In genomic region chr13:53302688-53303087, GRCm38 (mm10) we compare ENCODE assay signal across 17 mouse cellular contexts. TPM values are rescaled to one million over a fixed set of nuclear protein-coding genes. Genes with fewer than 3 reads are reported as not detected.
"Had no signal": no experiment of that assay in that cellular context is flagged by ENCODE, and none has a peak within 500 bp of the region (broad histone marks: within the 10 kb centered on the region; RNA-seq: fewer than 3 reads in every experiment).

No protein-coding gene starts in this region.

- H3K4me2 ChIP-seq: lung, embryonic 15.5 days; midbrain, embryonic 12.5 days; midbrain, embryonic 15.5 days; neural tube, embryonic 12.5 days; stomach, embryonic 15.5 days had no signal

- DNase-seq: liver, postnatal 0 days; lung, adult 2 months; lung, postnatal 14 days; lung, postnatal 36 days; right cerebral cortex, postnatal 14 days; thymus, adult 2 months; thymus, postnatal 25 days; thymus, postnatal 4 days had no signal

- H3K36me3 ChIP-seq: lung, embryonic 15.5 days; midbrain, embryonic 12.5 days; midbrain, embryonic 15.5 days; neural tube, embryonic 12.5 days; stomach, embryonic 15.5 days had no signal

- H3K4me3 ChIP-seq: lung, embryonic 15.5 days; megakaryocyte, embryonic 14.5 days; midbrain, embryonic 12.5 days; midbrain, embryonic 15.5 days; neural tube, embryonic 12.5 days; stomach, embryonic 15.5 days had no signal

- H3K27me3 ChIP-seq: lung, embryonic 15.5 days; midbrain, embryonic 12.5 days; midbrain, embryonic 15.5 days; neural tube, embryonic 12.5 days; stomach, embryonic 15.5 days had no signal

- ATAC-seq: liver, postnatal 0 days; lung, postnatal 0 days; midbrain, embryonic 15.5 days had no signal

- H3K4me1 ChIP-seq: megakaryocyte, embryonic 14.5 days; midbrain, embryonic 12.5 days; midbrain, embryonic 15.5 days; neural tube, embryonic 12.5 days had no signal

- H3K27ac ChIP-seq: lung, embryonic 15.5 days; macrophage; midbrain, embryonic 12.5 days; midbrain, embryonic 15.5 days; neural tube, embryonic 12.5 days; stomach, embryonic 15.5 days; stomach, postnatal 0 days had no signal

- H3K9ac ChIP-seq: liver, postnatal 0 days; lung, embryonic 15.5 days; midbrain, embryonic 12.5 days; midbrain, embryonic 15.5 days; neural tube, embryonic 12.5 days; stomach, embryonic 15.5 days had no signal

- H3K9me3 ChIP-seq: lung, embryonic 15.5 days; megakaryocyte, embryonic 14.5 days; midbrain, embryonic 12.5 days; midbrain, embryonic 15.5 days; neural tube, embryonic 12.5 days; stomach, embryonic 15.5 days had no signal

RNA-seq across cellular contexts. Expression of gene Ror2, which starts 16.8 kb away (rescaled TPM):
- polyA plus RNA-seq: macrophage had no signal
